Mouse (Mus musculus): ENCODE measurements around the gene Rsc1a1. TPM values are rescaled to one million over a fixed set of nuclear protein-coding genes. Genes with fewer than 3 reads are reported as not detected.

The Rsc1a1 gene
- 19.1 and 23.4 TPM in 2 replicates for total RNA-seq (2014; fragmentation: Nextera tagmentation)
- total RNA-seq (2017), result 17.1 and 26.1 TPM in 2 replicates

DNA sequence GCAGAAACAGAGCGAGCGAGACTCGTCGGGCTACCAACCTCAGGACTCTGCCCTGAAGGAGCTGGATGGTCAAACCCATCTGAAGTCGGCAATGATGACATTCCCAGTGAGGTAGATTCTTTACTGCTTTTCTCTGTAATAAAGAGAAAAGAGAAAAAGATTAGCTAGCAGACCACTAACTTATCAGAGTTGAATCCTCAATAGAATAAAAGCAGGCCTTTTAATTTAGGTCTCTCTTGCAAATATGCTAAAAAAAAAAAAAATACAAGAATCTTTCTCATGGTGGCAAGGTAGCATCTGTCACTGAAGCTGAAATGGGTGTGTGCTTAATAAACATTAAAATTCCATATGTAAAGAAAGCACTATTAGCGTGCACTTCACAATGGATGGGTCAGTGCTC is at the start of gene Rsc1a1:
Gene Rsc1a1 (minus strand): TSS at position 101 of the 400 bp plus-strand sequence.
- no peak for ATAC-seq (replicated peaks; ENCODE audit: low FRiP score, low TSS enrichment, poor library complexity, severe bottlenecking)

GRCm38 (mm10) chr4:141735206-141735560 is 49.8 kb upstream of the Rsc1a1 start:
- no peak for ATAC-seq (replicated peaks; ENCODE audit: low FRiP score, low TSS enrichment, poor library complexity, severe bottlenecking)

DNA sequence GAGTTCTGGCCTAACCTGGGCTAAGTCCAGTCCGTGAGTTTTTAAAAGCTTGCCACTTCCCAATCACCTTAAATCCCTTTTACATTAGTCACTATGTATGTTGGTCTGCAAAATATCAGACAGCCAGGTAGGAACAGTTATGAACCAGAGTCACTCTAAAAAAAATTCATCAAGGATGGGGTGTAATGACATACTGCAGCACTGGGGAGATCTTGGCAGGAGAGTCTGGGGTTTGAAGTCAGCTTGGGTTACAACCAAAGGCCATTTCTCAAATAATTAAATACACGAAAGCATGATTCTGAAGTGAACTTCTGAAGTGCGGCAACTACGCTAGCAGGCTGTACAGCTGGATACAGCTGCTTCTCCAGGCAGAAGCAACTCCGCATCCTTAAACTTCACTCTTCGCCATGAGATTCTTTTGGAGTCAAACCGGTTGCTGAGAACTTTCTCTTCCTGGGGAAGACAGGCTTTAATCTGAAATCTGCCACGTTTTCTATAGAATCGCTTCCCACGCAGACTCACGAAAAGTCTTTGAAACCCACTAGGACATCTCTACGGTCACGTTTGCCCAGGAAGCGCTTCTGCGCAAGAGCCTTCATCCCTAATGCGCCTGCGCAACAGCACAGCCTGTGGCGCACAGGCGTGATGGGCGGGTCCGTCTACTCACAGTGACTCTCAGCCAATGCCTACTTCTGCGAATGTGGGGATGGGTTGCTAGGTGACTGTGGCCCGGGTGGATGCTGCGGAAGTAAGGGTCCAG is 49.2 kb upstream of the Rsc1a1 start:
- peak; percentile 99 for ATAC-seq (replicated peaks; ENCODE audit: low FRiP score, low TSS enrichment, poor library complexity, severe bottlenecking)

- ATAC-seq (replicated peaks; ENCODE audit: low FRiP score, low TSS enrichment, poor library complexity, severe bottlenecking), result no peak
Measured at GRCm38 (mm10) chr4:141731766-141732165, 46.4 kb upstream of the Rsc1a1 start.

DNA sequence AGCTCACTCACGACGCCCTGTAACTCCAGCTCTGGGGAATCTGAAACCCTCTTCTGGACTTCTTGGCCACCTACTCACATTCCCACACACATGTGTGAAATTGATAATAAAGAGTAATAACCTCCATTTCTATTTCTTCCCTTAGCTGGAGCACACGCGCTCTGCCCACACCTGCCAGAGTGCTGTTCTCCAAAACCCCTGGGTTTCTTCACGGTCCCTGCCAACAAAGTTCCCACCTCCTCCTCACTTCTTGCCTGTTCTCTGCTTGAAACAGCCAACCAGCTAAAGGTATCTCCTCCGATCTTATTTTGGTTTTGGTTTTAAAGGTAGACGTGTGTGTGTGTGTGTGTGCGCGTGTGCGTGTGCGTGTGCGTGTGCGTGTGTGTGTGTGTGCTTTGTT is 45.0 kb upstream of the Rsc1a1 start:
- no peak for ATAC-seq (replicated peaks; ENCODE audit: low FRiP score, low TSS enrichment, poor library complexity, severe bottlenecking)

GRCm38 (mm10) chr4:141729266-141729665 is 43.9 kb upstream of the Rsc1a1 start:
- no peak for ATAC-seq (replicated peaks; ENCODE audit: low FRiP score, low TSS enrichment, poor library complexity, severe bottlenecking)

DNA sequence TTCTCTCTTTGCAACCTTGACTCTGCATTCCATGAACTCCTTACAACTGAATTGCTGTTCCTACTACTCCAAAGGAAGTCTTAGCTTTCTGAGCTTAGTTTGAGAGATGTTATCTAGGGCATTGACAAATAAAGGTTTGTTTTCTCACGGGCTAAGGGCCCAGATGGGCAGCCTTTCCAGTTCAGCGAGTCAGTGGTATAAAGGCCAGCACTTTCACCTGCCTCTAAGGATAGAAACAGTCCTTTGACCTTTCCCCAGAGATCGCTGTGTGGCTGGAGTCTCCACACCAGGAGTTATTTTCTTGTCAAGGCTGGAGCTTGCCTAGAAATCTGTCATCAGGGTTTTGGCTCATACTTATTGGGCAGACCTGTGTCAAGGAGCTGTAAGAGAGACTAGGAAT is 40.3 kb upstream of the Rsc1a1 start:
- no peak for ATAC-seq (replicated peaks; ENCODE audit: low FRiP score, low TSS enrichment, poor library complexity, severe bottlenecking)

DNA sequence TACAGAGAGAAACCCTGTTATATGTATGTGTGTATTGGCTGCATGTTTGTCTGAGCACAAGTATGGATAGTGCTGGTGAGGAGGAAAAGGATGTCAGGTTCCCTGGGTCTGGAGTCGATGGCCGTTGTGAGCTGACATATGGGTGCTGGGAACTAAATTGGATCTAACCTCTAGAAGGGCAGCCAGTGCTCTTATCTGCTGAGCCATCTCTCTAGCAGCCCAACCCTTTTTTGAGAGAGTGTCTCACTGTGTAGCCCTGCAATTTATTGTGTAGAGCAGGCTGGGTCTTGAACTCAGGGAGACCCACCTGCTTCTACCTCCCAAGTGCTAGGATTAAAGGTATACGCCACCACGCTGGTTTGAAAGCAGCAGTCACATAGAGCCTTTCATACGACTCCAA is 39.9 kb upstream of the Rsc1a1 start:
- no peak for ATAC-seq (replicated peaks; ENCODE audit: low FRiP score, low TSS enrichment, poor library complexity, severe bottlenecking)

GRCm38 (mm10) chr4:141724594-141724993 is 39.2 kb upstream of the Rsc1a1 start:
- no peak for ATAC-seq (replicated peaks; ENCODE audit: low FRiP score, low TSS enrichment, poor library complexity, severe bottlenecking)

- 0 out of 2 replicates have a peak, but pooled peaks have one; percentile 31 for ATAC-seq (replicated peaks; ENCODE audit: low FRiP score, low TSS enrichment, poor library complexity, severe bottlenecking)
Measured at GRCm38 (mm10) chr4:141723673-141724068, 38.3 kb upstream of the Rsc1a1 start.

GRCm38 (mm10) chr4:141722731-141723672 is 37.6 kb upstream of the Rsc1a1 start, which contains the start of gene Ddi2:
Gene Ddi2 (minus strand): TSS chr4:141723419.
- peak; percentile 70 for ATAC-seq (replicated peaks; ENCODE audit: low FRiP score, low TSS enrichment, poor library complexity, severe bottlenecking)

- ATAC-seq (replicated peaks; ENCODE audit: low FRiP score, low TSS enrichment, poor library complexity, severe bottlenecking), result no peak
Measured at GRCm38 (mm10) chr4:141721961-141722360, 36.6 kb upstream of the Rsc1a1 start.

GRCm38 (mm10) chr4:141720761-141721523 is 35.5 kb upstream of the Rsc1a1 start:
- no peak for ATAC-seq (replicated peaks; ENCODE audit: low FRiP score, low TSS enrichment, poor library complexity, severe bottlenecking)

GRCm38 (mm10) chr4:141719304-141719703 is 33.9 kb upstream of the Rsc1a1 start:
- ATAC-seq (replicated peaks; ENCODE audit: low FRiP score, low TSS enrichment, poor library complexity, severe bottlenecking), result no peak

- ATAC-seq (replicated peaks; ENCODE audit: low FRiP score, low TSS enrichment, poor library complexity, severe bottlenecking), result no peak
Measured at GRCm38 (mm10) chr4:141717633-141718032, 32.2 kb upstream of the Rsc1a1 start.

DNA sequence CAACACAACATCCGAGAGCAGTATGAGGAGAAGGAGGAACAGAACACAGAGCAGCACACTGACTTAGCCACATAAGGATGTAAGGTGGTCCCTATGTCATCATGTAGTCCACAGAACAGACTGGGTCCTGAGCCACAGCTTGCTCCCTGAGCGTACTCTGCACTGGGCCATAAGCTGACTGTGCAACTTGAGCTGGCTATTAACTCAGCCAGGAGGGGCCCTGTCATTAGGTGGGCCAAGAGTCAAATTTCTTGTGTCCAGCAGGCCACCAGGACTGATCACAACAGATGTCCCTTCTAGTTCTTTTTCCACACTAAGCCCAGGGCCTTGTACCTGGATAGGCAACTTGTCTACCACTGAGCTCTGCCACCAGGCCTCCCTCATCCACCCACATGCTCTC is 29.6 kb upstream of the Rsc1a1 start:
- 0 out of 2 replicates have a peak, but pooled peaks have one; percentile 16 for ATAC-seq (replicated peaks; ENCODE audit: low FRiP score, low TSS enrichment, poor library complexity, severe bottlenecking)

DNA sequence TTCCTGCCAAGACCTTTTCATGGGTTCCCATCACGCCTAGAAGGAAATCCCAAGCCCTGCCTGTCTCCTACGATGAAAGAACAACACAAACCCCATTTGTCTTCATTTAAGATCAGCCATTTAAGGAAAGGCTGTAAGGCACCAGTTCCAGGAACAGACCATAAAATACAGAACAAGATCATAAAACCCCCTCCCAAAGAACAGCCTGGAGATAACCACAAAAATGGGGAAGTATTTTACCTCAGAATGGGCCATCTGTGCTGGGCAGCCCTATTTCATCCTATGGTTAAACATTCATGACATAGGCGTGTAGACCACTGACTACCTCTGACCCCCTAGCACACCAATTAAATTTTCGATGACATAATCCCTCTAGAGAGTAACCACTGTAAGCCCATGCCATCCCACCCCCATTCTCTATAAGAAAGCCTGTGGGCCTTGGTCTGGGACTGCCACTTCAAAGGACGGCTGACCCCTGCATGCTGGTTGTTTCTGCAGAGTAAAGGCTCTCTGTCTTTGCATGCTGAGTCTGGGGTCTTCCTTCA is 28.3 kb upstream of the Rsc1a1 start:
- no peak for ATAC-seq (replicated peaks; ENCODE audit: low FRiP score, low TSS enrichment, poor library complexity, severe bottlenecking)

DNA sequence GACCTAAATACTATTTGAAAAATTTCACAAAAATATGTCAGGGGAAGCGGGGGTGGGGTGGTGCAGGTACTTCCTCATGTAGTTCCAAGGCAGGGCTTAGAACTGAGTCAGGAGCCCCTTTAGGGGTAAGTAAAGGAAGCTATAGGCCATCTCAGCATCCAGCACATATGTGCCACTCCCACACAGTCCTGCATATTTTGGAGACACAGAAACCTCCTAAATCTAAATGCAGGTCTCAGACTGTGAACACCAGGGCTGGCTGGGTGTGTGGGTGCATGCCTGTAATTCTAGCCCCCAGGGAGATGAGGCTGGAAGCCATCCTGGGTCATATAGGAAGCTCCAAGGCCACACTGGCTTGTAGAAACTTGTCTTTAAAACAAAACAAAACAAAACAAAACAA is 25.9 kb upstream of the Rsc1a1 start:
- ATAC-seq (replicated peaks; ENCODE audit: low FRiP score, low TSS enrichment, poor library complexity, severe bottlenecking), result no peak

GRCm38 (mm10) chr4:141708971-141709370 is 23.6 kb upstream of the Rsc1a1 start:
- no peak for ATAC-seq (replicated peaks; ENCODE audit: low FRiP score, low TSS enrichment, poor library complexity, severe bottlenecking)
